Mouse (Mus musculus) mouse embryonic stem cell (cell line): ENCODE data around the gene Akt1.

Source experiments
- in situ Hi-C, 2 experiments: fragments of 300-500 bp; cut with MboI; formaldehyde crosslinking; loops; 1 replicate in 1 of 2; 3 replicates in 1 of 2; pipeline ENCODE4 v1.14.3; 2019 to 2020; ENCODE audit warnings: low sequenced_read_pairs in 2 of 2, low pct_unique_long_range_greater_than_20kb in 1 of 2, mixed read lengths in 1 of 2; ENCODE audit not compliant: unreplicated experiment in 1 of 2

Akt1 gene

GRCm38 (mm10) chr12:112665445-112665844, 9.2 kb downstream of the Akt1 start:
- in situ Hi-C loops = no loop called here

GRCm38 (mm10) chr12:112664656-112665055, 10.0 kb downstream of the Akt1 start:
- in situ Hi-C loops = no loop called here

DNA sequence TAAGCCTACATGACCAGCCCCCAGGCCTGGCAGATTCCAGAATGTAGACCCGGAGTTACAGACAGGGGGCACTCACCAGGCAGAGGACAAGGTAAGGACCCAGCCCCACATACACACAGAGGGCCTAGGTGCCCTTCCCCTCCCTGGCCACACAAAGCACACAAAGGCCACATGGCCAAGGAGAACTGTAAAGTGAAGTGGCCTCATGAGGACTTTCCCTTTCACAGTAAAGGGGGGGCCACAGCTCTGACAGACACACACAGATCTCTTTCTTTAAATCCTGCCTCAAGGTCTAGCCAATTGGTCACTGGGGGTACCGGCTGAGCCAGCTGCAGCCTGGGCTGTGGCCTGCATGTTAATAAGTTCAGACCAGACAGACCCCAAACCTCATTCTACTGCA, 10.6 kb downstream of the Akt1 start:
- in situ Hi-C loops = no loop called here

DNA sequence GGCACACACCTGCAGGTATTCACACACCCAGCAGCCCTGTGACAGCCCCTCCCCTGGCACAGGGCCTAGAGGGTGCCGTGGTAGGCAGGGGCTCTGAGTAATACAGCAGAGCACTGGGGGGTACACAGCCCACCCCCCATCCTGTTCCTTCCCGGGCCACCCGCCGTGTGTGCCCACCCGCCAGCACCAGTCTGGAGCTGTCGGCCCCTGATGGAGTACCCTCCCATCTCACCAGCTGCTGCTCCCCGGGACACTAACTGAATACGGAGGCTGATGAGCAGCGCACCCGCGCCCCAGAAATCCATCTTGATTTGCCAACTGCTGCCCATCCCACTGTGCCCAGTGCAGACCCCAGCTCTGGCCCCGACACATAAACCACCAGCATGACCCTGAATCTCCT, 11.0 kb downstream of the Akt1 start:
- in situ Hi-C loops = no loop called here

- in situ Hi-C loops = no loop called here
Measured at GRCm38 (mm10) chr12:112663303-112663702, 11.4 kb downstream of the Akt1 start.

DNA sequence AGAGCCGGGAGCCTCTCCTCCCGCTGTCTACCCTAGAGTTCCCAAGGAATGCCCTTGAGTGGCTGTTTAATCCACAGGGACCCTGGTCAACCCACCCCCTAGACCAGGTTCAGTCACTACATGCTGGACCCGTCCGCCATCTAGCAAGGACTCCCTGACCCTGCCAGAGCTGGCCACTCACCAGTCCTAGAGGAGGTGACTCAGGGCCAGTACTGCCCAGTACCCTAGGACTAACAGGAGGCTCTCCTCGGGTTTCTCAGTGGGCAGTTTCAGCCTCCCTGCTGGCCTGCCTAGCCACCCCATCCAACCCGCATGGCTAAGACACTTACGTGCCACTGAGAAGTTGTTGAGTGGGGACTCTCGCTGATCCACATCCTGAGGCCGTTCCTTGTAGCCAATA, 12.8 kb downstream of the Akt1 start:
- in situ Hi-C loops = no loop called here

- in situ Hi-C loops = no loop called here
Measured at GRCm38 (mm10) chr12:112661327-112661605, 13.4 kb downstream of the Akt1 start.

DNA sequence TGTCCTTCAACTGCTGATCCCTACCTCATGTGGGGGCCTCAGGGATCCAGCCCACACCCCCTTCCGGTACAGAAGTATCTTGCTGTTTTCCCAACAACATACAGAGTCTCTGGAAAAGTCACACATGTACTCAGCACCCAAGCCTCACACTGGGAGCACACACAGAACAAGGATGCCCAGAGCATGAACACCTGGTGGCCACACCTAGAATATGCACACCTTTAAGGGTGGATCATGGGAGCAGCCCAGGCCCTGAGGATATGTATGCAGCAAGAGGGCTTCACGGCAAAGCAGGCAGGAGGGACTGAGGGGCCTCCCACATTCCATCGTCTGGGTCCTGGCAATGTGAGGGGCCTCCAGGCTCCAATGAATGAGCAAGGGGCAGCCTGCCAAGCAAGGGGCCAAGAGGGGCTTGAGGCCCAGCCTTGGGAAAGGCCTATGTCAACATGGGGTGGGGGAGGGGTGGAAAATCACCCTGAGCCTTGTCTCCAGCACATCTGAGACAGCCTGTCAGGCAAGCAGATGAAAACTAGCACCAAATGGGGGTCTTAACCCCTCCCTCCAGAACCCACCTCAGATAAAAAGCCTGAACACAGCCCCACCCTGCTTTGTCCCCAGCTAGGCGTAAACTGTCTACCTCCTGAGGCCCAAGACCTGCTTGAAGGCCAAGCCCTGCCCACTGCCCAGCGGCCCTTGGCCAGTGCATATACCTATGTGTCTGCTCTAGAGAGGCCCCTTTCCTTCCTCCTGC, 13.9 kb downstream of the Akt1 start:
- in situ Hi-C loops = no loop called here

GRCm38 (mm10) chr12:112659109-112659508, 15.6 kb downstream of the Akt1 start:
- in situ Hi-C loops = loop anchor here (5.0 kb wide), 1 partner anchor 48 kb away; no protein-coding TSS in a partner anchor

- in situ Hi-C loops = loop anchor here (5.0 kb wide), 1 partner anchor 49 kb away; no protein-coding TSS in a partner anchor
Measured at GRCm38 (mm10) chr12:112658619-112659018, 16.1 kb downstream of the Akt1 start.

DNA sequence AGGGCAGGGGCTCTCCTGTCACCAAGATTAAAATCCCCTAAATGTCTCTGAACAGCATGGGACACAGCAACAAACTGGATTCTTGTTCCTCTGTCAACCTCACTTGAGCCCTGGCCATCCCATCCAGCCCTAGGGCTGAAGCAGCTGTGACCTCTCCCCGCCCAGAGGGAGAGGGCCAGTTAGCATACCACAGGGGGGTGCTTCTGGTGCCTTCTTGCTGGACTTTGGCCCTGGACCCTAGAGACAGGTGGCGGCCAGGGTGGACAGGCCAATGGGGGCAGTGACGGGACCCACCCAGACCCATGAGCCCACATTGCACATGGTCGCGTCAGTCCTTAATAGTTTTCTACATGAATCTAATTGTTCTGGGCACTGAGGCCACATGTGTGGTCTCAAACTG, 20.6 kb downstream of the Akt1 start:
- in situ Hi-C loops = no loop called here

DNA sequence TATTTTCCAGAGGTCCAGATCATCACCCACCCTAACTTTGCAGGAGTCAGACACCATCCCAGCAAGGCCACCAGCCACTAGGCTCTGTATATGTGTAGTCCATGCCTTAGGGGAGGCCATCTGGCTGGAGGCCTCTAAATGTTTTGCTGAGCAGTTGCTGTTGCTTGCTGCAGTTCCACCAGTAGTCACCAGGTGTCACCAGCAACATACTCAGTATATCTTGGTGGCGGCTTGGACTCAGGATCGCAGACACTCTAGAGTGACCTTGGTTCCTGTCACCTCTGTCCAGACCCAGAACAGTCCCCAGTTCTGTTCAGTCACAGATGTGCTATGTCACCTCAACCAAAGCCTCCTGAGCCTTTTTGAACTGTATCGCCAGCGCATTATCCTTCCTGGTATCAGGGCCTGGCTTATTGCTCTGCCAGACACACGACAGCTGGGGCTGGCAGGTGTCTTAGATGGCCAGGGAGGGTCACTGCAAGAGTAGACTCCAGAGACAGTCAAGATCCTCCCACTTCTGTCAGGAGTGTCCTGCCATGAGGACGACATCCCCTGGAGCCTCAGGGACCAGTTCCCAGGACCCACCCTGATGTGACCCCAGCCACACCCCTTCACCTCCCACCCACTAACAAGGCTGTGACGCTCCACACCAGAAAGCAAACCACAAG, 21.4 kb downstream of the Akt1 start:
- in situ Hi-C loops = no loop called here

DNA sequence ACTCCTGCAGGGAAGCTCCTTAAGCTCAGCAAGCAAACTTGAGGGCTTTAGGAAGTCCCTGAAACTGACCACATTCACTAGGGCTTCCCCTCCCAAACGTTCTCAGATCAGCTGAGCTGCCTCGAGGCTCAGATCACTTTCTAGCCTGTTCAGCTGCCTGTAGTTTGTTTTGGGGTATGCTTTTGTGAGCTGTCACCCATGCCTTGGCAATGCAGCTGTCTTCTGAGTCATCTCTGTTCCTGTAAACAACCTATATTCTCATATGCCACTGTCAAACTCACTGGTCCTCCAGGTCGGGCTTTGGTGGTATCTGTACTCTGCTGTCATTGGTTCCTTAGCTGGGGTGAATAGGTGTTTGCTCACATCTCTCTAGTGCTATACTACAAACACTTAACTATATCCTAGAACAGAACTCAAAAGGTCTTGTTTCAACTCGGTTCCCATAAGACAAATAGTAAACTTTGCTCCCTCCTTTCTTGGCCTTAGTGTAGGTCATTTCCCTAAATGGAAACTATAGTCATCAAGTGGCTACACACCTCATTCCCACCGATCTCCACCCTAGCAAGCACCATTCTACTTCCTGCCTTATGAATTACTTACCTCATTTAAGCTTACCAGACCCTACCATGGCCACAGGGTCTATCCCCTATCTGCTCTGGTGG, 22.8 kb downstream of the Akt1 start:
- in situ Hi-C loops = no loop called here

GRCm38 (mm10) chr12:112648081-112648480, 26.6 kb downstream of the Akt1 start:
- in situ Hi-C loops = no loop called here

DNA sequence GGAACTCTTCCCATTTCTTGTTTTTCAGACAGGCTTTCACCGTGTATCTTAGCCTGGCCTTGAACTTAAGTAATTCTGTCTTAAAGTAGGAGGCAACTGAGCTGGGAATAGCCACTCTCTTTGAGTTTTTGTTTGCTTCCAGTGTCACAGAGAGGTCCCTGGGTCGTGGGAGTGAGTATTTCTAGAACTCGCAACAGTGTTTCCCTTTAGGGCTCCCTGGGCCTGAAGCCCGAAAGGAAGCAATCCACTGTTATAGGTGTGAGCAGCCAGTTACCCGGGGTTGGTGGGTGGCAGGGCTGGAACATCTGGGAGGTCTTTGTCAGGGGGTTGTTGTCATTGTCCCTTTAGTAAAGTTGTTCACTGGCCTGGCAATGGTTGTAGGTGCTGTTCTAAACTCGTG, 28.5 kb downstream of the Akt1 start:
- in situ Hi-C loops = no loop called here

GRCm38 (mm10) chr12:112644855-112645506, 29.7 kb downstream of the Akt1 start:
- in situ Hi-C loops = no loop called here

GRCm38 (mm10) chr12:112644180-112644854, 30.4 kb downstream of the Akt1 start, which contains the start of gene Siva1:
Siva1 (plus strand) TSS chr12:112644679.
- in situ Hi-C loops = no loop called here

DNA sequence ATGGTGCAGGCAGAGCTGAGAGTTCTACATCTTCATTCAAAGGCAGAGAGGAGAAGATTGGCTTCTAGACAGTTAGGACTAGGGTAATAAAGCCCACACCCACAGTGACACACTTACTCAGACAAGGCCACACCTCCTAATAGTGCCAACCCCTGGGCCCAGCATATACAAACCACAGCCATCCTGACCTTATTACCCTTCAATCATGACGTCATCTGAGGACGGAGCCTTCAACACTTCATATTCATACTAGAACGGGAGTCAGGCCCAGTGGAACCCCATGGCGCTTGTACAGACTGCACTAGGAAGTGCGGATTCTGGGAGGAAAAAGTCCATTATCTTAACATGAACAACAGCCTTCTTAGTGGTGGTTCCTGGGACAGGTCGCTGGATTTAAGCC, 31.6 kb downstream of the Akt1 start:
- in situ Hi-C loops = no loop called here

GRCm38 (mm10) chr12:112639526-112639925, 35.2 kb downstream of the Akt1 start:
- in situ Hi-C loops = no loop called here
